Comparison of ENCODE assay signal across 30 mouse cellular contexts in the genomic region with DNA sequence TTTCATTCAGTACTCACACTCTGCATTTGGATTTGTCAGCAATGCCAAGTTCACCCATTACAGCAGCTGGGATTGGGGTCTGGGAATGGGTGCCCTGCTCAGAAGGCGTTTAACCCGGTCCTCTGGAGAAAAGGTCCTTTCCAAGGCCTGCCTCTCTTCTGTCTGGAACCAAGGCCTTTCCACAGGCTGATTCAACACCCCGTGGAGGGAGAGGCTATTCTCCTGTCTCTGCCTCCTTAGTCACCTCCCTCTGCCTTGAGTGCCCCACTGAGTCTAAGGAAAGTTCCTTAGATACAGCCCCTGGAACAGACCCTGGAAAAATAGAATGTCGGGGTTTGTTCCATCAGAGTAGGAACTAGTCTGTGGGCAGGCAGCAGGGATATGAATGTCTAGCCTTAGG. TPM values are rescaled to one million over a fixed set of nuclear protein-coding genes. Genes with fewer than 3 reads are reported as not detected.
"Had no signal": no experiment of that assay in that cellular context is flagged by ENCODE, and none has a peak within 500 bp of the region (broad histone marks: within the 10 kb centered on the region; RNA-seq: fewer than 3 reads in every experiment).

No protein-coding gene starts in this region.

- H3K4me1 ChIP-seq: forebrain, embryonic 15.5 days had no signal

- H3K27me3 ChIP-seq: embryonic facial prominence, embryonic 12.5 days; embryonic facial prominence, embryonic 13.5 days; embryonic facial prominence, embryonic 15.5 days; forebrain, embryonic 12.5 days; forebrain, embryonic 13.5 days; forebrain, embryonic 15.5 days had no signal

- ATAC-seq: forebrain, embryonic 13.5 days; forebrain, embryonic 14.5 days; forebrain, embryonic 15.5 days; forebrain, embryonic 16.5 days; forebrain, postnatal 0 days had no signal

- DNase-seq: cerebellum, adult 9-10 months; cerebellum, adult 9-11 months; cerebellum, postnatal 10 days; cerebellum, postnatal 14 days; cerebellum, postnatal 25 days; cerebellum, postnatal 36 days; embryo, embryonic 11 days; forebrain, postnatal 0 days; gastrocnemius, adult 2 months; gastrocnemius, postnatal 10 days; gastrocnemius, postnatal 14 days; gastrocnemius, postnatal 25 days; gastrocnemius, postnatal 36 days; heart, adult 11 months; heart, adult 18-20 months; heart, adult 2 months had no signal

- H3K36me3 ChIP-seq: embryonic facial prominence, embryonic 10.5 days; embryonic facial prominence, embryonic 12.5 days; embryonic facial prominence, embryonic 13.5 days; embryonic facial prominence, embryonic 15.5 days; forebrain, embryonic 10.5 days; forebrain, embryonic 12.5 days; forebrain, embryonic 15.5 days had no signal

- H3K9me3 ChIP-seq: embryonic facial prominence, embryonic 10.5 days; embryonic facial prominence, embryonic 12.5 days; embryonic facial prominence, embryonic 13.5 days; embryonic facial prominence, embryonic 15.5 days; forebrain, embryonic 10.5 days; forebrain, embryonic 12.5 days; forebrain, embryonic 13.5 days; forebrain, embryonic 15.5 days had no signal

- H3K27ac ChIP-seq: embryonic facial prominence, embryonic 10.5 days; embryonic facial prominence, embryonic 12.5 days; embryonic facial prominence, embryonic 13.5 days; embryonic facial prominence, embryonic 15.5 days; forebrain, embryonic 10.5 days; forebrain, embryonic 12.5 days; forebrain, embryonic 13.5 days; forebrain, embryonic 15.5 days; gastrocnemius, adult 2 months; heart, adult 2 months had no signal

- H3K4me2 ChIP-seq: embryonic facial prominence, embryonic 12.5 days; embryonic facial prominence, embryonic 13.5 days; embryonic facial prominence, embryonic 15.5 days; forebrain, embryonic 12.5 days; forebrain, embryonic 13.5 days; forebrain, embryonic 15.5 days had no signal

- H3K9ac ChIP-seq: embryonic facial prominence, embryonic 12.5 days; embryonic facial prominence, embryonic 13.5 days; embryonic facial prominence, embryonic 15.5 days; forebrain, embryonic 12.5 days; forebrain, embryonic 13.5 days; forebrain, embryonic 15.5 days; forebrain, postnatal 0 days had no signal

- H3K4me3 ChIP-seq: embryonic facial prominence, embryonic 10.5 days; embryonic facial prominence, embryonic 12.5 days; embryonic facial prominence, embryonic 13.5 days; embryonic facial prominence, embryonic 15.5 days; erythroblast, embryonic 14.5 days; forebrain, embryonic 10.5 days; forebrain, embryonic 12.5 days; forebrain, embryonic 13.5 days; forebrain, embryonic 15.5 days; gastrocnemius, adult 2 months; heart, adult 2 months had no signal

RNA-seq across cellular contexts. Expression of a gene that starts 2.1 kb away (rescaled TPM):
- total RNA-seq: gastrocnemius, adult 2 months; gastrocnemius, adult 8-10 months; gastrocnemius, postnatal 36 days had no signal
- polyA plus RNA-seq: cortical plate, adult 2 months; frontal cortex, adult 2 months had no signal
